Mouse (Mus musculus) embryo, embryonic 9.5 days (tissue): ENCODE results near the gene Gm49027.

Experiments used
- DNase-seq: peaks from one replicate; pipeline ENCODE4 v3.0.0-alpha.2; 2017; ENCODE audit errors: extremely low spot score

The Gm49027 gene

DNA sequence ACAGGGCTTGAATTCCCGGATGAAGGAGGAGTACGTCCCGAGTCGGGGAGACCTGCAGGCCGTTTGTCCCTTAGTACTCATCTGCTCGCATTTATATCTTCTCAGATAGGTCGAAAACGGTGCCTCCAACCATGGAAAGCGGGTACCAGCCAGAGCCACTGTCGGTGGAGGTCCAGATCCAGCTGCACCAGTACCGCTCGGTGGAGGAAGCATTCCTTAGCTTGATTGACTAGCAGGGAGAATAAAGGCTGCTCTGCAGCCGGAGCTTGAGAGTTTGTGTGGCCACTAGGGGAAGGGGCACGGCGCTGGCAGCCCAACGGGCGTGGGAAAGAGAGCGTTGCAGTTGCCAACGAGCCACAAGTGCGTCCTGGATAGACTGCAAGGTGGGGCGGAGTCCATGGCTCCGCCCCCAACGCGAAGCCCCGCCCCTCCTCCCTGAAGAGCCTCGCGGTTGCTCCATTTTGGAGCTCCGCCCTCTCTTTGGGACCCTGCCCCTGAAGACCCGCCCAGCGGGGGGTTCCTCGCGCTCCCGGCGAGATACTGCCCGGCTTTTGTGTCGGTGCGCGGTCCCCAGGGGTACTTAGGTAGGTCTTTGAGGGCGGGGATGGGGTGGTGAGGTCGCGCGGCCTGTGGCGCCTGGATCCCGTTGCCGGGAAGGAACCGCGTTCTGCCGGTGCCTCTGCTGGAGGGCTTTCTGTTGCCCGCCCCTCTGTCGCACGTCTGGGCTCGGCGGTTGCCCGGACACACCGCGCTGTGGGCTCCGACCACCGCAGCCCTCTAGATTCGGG lies 17.2 kb downstream of the Gm49027 start:
- DNase-seq: peak; percentile 92

DNA sequence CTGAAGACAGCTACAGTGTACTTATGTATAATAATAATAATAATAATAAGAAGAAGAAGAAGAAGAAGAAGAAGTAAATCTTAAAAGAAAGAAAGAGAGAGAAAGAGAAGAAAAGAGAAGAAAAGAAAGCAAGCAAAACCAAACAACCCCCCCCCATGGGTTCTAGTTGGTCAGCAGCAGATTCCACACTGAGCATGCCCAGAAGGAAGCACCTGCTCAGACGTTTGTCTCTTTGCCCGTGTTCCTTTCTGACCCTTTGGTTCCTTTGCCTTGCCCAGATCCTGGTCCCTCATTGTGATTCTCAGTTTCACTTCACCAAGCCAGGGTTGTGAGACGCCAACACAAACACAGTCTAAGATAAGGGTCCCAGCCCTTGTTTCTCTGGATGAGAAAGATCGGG lies 23.3 kb downstream of the Gm49027 start:
- no peak for DNase-seq

DNA sequence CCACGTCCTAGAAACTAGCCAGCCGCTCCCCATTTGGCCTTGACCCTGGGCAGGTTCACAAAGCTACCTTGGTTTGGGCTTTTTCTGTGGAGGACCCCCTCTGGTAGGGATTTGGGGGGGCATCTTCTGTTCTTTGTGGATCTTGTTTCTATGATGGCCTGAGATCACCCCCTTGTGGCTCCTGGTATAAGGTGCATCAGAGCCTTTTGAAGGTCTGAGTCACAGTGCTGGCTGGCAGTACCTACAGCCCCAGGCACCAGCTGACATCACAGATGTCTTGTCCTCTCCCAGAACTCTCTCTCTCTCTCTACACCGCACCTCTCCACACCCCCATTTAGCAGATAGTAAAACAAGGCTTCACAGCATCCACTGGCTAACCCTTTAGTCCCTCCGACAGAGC lies 25.6 kb downstream of the Gm49027 start:
- DNase-seq: peak; percentile 24

DNA sequence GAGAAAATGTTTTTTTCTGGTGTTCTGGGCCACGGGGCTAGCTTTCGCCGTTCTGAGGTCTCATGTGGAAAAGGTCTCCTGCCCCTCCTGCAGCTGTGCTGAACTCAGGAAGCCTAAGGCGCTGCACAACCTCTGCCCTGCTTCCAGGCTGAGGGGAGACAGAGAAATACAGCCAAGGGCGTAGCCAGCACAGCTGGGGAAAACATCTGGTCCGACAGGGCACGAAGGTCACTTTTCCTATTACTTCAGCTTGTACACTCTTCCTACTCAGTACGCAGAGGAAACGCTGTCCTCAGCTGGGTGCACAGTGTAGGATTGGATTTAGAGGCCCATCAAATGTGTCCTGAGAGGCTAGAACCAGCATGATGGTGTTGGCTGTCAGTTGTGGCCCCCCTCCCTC lies 35.4 kb downstream of the Gm49027 start:
- no peak for DNase-seq

DNA sequence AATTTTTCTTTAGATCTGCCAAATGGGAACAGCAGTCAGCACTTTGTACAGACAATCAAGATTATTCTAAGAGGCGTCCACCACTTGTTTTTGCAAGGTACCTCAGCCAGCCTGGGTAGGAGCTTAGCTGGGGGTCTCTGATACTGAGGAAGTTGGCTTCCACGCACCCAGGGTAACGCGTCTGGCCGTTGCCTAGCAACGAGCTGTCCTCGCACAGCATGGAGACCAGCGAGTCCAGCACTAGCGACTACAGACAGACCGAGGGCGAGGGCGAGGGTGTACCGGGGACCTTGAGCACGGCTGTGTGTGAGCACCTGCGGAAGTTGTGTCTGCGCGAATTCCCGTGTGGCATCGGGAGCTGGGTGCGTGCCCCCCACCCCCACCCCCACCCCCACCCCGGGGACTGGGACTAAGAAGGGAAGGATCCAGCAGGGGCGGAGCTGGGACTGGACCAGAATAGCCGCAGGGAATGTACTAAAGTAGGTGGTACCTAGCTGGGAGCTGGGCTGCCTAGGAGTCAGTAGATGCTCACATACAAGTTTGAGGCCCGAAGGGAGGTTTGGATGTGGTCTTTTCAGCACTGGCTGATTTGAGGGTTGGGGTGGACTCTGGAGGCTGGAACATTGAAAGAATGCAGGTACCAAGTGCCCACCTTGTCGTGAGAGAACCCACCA lies 36.0 kb downstream of the Gm49027 start, which contains the start of the genes Lrrc43 and Il31:
Gene Lrrc43 (plus strand): TSS at position 194 of the 674 bp plus-strand sequence.
Gene Il31 (minus strand): TSS at position 378 of the 674 bp plus-strand sequence.
- peak; percentile 53 for DNase-seq

DNA sequence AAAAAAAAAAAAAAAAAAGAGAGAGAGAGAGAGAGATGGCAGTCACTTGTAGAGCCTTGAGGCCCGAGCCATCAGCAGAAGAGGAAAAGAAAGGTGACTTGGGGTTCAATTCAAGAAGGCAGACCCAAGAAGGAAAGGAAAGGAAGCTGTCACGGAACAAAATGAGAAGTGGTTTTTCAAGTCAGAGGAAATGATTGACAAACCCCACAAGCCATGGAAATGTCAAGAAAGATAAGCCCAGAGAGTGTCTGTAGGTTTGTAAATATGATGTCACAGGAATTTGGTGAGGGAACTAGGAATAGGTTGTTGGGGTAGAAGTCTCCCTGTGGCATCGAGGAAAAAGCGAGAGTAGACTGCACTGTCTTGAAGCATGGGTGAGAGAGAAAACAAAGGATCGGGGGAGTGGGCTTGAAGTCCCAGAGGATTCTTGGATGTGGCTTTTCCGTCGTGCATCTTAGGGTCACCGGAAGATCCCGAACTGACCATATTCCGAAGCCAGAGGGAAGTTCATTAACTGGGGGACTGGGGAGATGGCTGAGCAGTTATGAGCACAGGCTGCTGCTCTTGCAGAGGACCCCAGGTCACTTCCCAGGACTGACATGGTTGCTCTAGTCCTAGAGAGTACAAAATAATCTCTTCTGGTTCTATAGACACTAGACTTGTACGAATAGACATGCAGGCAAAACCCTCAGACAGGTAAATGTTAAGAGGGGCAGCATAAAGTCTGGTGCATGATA lies 37.5 kb downstream of the Gm49027 start:
- no peak for DNase-seq

DNA sequence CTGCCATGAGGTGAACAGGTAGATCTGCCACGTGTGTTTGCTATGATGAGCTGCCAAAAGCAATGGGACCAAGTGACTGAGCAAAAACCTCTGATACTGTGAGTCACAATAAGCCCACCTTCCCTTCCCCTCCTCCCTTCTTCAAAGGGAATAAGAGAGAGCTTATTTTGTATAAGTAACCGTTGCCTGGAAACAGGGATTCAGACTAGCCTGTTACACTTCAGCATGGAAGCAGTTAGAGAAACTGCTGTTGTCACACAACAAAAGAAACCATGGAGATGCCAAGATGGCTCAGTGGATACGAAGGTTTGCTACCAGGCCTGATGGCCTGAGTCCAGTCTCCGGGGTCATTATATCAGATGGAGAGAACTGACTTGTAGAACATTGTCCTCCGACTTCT lies 51.5 kb downstream of the Gm49027 start:
- no peak for DNase-seq

DNA sequence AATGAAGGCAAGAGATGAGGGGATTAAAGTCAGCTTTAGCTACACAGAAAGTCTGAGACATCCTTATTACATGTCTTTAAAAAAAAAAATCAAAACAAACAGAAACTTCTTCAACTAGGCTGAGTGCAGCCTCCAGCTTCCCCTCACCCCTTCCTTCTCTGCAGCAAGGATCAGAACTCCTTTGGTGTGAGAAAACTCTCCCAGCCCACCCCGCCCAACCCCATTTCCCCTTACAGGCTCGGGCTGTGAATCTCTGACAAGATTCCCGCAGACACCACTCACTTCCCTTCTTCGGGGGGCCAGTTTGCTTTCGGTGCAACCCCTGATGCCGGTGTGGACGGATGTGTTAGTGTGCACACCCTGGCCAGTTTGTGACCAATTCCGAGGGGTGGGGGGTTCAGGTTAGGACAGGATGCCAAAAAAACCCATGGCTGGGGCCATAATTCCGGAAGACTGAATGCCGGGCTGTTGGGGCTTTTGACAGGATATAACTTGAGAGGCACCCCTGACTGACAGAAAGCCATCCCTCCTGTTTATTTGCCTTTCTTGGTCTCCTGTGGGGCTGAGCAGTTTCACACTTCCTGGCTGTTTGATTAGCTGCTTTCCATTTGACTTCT lies 54.4 kb downstream of the Gm49027 start:
- peak; percentile 24 for DNase-seq

DNA sequence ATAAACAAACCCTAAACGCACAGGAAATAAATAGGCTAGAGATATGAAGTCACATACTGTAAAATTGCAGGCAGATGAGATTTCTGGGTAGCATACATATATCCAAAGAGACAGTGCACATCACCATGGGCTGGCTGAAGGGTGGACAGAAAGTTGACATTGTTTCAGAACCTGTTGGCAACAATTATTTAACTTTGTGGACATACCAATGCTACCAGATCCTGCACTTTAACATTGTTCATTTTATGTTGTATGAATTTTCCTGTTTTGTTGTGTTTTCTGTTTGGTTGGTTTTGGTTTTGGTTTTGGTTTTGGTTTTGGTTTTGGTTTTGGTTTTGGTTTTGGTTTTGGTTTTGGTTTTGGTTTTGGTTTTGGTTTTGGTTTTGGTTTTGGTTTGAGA lies 60.6 kb downstream of the Gm49027 start:
- no peak for DNase-seq
